Mouse (Mus musculus) heart, postnatal 0 days (tissue): ENCODE measurements around the gene Mri1. TPM values are rescaled to one million over a fixed set of nuclear protein-coding genes. Genes with fewer than 3 reads are reported as not detected.

ENCODE experiments used
- ATAC-seq: fragments of 200-750 bp; cut with Nextera tagmentation; 2 replicates; pipeline ENCODE4 v1.8.0; 2017; ENCODE audit warnings: low read depth, moderate number of reproducible peaks, moderate library complexity; ENCODE audit not compliant: insufficient read depth
- DNase-seq: peaks from one replicate; pipeline ENCODE4 v3.0.0-alpha.2; 2016; ENCODE audit warnings: low spot score
- H3K27ac ChIP-seq: fragments of 300-500 bp; sonication (generic); 2 replicates; pipeline ENCODE4 v1.5.1; 2014; ENCODE audit warnings: low read depth, mild to moderate bottlenecking
- H3K27me3 ChIP-seq: fragments of 300-500 bp; sonication (generic); 2 replicates; pipeline ENCODE4 v1.6.1; 2014; ENCODE audit warnings: low read length, mixed read lengths; ENCODE audit not compliant: control insufficient read depth, insufficient read depth
- H3K36me3 ChIP-seq: fragments of 300-500 bp; sonication (generic); replicated peaks from 2 replicates; pipeline ENCODE4 v1.6.1; 2014; ENCODE audit warnings: low read length, mixed read lengths; ENCODE audit not compliant: control insufficient read depth, insufficient read depth
- H3K4me1 ChIP-seq: fragments of 300-500 bp; sonication (generic); 2 replicates; pipeline ENCODE4 v1.6.1; 2014; ENCODE audit warnings: antibody characterized with exemption; ENCODE audit not compliant: control insufficient read depth, insufficient read depth
- H3K4me2 ChIP-seq: fragments of 300-500 bp; sonication (generic); 2 replicates; pipeline ENCODE4 v1.6.1; 2014; ENCODE audit warnings: low read depth, mild to moderate bottlenecking, low read length, moderate library complexity
- H3K4me3 ChIP-seq: fragments of 300-500 bp; sonication (generic); 2 replicates; pipeline ENCODE4 v1.5.1; 2014; ENCODE audit warnings: low read depth, low read length
- H3K9ac ChIP-seq: fragments of 300-500 bp; sonication (generic); replicated peaks from 2 replicates; pipeline ENCODE4 v1.6.1; 2014; ENCODE audit warnings: low read depth, low read length, mixed read lengths
- H3K9me3 ChIP-seq: fragments of 300-500 bp; sonication (generic); replicated peaks from 2 replicates; pipeline ENCODE4 v1.6.1; 2016; ENCODE audit warnings: low read length; ENCODE audit not compliant: control insufficient read depth
- CTCF ChIP-seq: IDR thresholded peaks from 2 replicates; pipeline ENCODE4 v1.5.1; 2016; ENCODE audit warnings: antibody characterized with exemption, control low read depth, low read depth
- EP300 ChIP-seq: IDR thresholded peaks from 2 replicates; pipeline ENCODE4 v1.6.1; 2016; ENCODE audit warnings: antibody characterized with exemption, low read depth
- WGBS: fragments of 180-500 bp; shearing (Covaris S2); extraction: QIAGEN DNeasy Blood & Tissue Kit; methylation state at CpG from one replicate; pipeline ENCODE4 v1.1.7; 2014; 5-methylcytosine and 5-hydroxymethylcytosine counted together
- polyA plus RNA-seq: library from polyadenylated mRNA; unstranded; fragments of >200 nt; fragmentation: Nextera tagmentation; extraction: Ambion mirVana; gene quantifications from 2 replicates; pipeline ENCODE4 v1.2.1, GENCODE M21; 2015
- total RNA-seq: library from RNA; depleted of rRNA; stranded (reverse); fragments of >200 nt; gene quantifications from 2 replicates; pipeline ENCODE4 v1.2.3, GENCODE M21; 2014; ENCODE audit warnings: low replicate concordance

Mri1 gene
- total and polyA plus RNA-seq, 2 experiments from 2014 or later: 25.8 to 39.2 TPM

DNA sequence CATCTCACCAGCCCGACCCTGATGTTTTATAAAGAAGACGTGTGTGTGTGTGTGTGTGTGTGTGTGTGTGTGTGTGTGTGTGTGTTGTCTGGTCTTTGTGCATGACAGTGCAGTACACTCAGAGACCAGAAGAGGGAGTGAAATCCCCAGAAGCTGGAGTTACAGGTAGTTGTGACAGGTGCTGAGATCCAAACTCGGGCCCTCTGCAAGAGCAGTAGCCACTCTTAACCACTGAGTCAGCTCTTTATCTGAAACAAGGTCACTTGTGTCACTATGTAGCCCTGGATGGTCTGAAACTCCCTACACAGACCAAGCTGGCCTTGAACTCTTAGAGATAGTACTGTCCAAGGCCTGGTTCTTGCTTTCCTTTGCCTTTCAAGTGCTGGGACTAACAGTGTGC, 50.5 kb downstream of the Mri1 start:
- no peak for ATAC-seq
- Histone ChIP-seq H3K4me3 (no peak overlapping the region), H3K9me3 (no peaks in the 10 kb centered on the region), H3K36me3 (peaks cover 58% of the 10 kb centered on the region), H3K4me2 (no peak overlapping the region), H3K27me3 (no peaks in the 10 kb centered on the region), H3K9ac (no peak overlapping the region), H3K4me1 (peaks cover 41% of the 10 kb centered on the region), H3K27ac (peak overlapping the region; percentile 76)
- TF ChIP-seq CTCF (0 out of 2 replicates have a peak, but pooled peaks have one; percentile 10), EP300 (no peak)
- 91% methylated on average over 3 of the region's 3 CpGs for WGBS
- DNase-seq: no peak

DNA sequence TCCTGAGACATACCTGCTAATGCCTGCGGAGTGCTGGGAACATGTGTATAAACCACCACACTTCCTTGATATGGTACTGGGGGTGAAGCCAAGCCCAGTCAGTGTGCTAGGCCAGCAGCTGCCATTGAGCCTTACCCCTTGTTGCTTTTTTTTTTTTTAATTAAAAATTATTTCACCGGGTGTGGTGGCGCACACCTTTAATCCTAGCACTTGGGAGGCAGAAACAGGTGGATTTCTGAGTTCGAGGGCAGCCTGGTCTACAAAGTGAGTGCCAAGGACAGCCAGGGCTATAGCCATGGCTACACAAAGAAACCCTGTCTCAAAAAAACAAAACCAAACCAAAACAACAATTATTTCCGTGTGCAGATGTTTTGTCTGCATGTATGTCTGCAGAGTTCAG, 52.1 kb downstream of the Mri1 start:
- Histone ChIP-seq H3K4me3 (no peak overlapping the region), H3K4me2 (no peak overlapping the region), H3K4me1 (peaks cover 43% of the 10 kb centered on the region), H3K9me3 (no peaks in the 10 kb centered on the region), H3K27me3 (no peaks in the 10 kb centered on the region), H3K9ac (no peak overlapping the region), H3K36me3 (peaks cover 50% of the 10 kb centered on the region), H3K27ac (peak overlapping the region; percentile 99; the same call in 1 of the 2 replicates)
- TF ChIP-seq CTCF (no peak), EP300 (no peak)
- 88% methylated on average over 5 of the region's 5 CpGs for WGBS
- no peak for ATAC-seq
- DNase-seq: no peak

DNA sequence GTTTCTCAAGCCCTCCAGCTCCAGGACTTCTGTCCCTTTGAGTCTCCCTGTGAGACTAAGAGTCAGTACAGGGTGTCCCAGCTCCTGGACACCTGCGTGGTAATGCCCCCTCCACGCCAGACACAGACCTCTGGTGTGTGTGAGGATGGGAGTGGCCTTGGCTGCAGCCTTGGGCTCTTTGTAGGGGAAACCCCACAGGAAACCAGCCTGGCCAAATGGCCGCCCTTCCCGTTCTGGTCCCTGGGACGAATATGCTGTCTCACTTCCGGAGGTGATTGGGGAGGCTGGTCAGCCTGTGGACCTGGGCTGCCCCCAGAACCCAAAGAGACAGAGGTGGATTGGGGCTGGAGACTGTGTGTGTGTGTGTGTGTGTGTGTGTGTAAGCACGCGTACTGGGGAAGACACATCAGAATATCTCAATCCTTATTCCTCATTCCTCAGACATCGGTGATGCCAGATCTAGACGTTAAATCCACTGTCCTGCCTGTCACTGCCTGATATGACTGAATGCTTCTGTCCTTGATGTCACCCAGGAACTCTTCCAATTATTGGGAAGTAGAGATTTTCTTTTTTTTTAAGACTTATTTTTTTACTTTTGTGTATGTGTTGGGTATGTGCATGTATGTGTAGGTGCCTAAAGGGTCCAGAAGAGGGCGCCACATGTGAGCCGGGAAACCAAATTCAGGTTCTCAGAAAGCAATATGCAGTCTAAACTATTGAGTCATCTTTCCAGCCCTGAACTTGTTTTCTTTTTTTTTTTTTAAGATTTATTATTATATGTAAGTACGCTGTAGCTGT, 53.0 kb downstream of the Mri1 start:
- Histone ChIP-seq H3K9me3 (no peaks in the 10 kb centered on the region), H3K36me3 (peaks cover 41% of the 10 kb centered on the region), H3K4me3 (peak overlapping the region; percentile 79), H3K4me2 (peak overlapping the region; percentile 85), H3K27ac (peak overlapping the region; percentile 99), H3K4me1 (peaks cover 45% of the 10 kb centered on the region), H3K27me3 (no peaks in the 10 kb centered on the region), H3K9ac (peak overlapping the region; percentile 90)
- peak; percentile 52 for ATAC-seq
- TF ChIP-seq EP300 (peak; percentile 96), CTCF (peak; percentile 46)
- WGBS: 37% methylated on average over 13 of the region's 13 CpGs
- DNase-seq: peak; percentile 85

DNA sequence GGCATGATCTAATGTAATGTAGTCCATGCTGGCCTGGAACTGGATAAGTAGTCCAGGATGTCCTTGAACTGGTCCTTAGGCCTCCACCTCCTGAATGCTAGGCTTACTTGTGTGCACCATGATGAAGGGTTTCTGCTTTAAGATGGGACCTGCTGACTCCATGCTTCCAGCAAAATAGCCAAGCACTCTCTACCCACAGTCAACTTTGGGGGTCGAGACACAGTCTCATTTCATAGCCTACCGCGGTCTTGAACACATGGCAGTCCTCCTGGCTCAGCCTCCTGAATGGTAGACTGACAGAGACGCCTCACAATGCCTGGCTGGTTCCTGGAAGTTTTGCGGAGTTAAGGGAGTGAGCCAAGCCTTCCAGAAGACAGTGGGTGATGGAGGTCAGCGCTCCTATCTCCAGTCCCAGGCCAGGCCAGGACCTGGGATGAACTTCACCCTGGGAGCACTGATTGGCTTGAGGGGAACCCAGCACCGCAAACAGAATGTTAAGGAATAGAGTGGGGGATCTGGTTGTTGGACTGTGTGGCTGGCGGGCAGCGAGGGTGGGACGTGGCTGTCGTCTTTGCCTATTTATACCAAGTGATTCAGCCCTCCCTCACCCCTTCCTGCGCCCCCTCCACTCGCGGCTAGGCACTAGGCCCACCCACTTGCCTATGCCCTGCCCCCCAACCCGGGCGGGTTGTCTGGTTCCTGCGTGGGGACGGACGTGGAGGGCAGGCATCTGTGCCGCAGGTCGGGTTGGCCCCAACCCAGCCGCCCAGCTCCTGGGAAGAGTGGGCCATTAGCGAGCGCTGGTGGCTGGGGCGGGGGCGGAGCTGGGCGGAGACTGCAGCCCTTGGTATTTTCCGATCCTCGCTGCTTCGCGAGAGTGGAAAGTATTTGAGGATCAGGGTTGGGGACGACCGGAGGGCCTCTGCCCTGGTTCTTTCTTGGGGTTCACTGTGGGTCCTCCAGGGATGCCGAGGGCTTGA, 53.9 kb downstream of the Mri1 start:
- Histone ChIP-seq H3K4me3 (peak overlapping the region; percentile 79), H3K27me3 (no peaks in the 10 kb centered on the region), H3K27ac (peak overlapping the region; percentile 99), H3K4me1 (peaks cover 45% of the 10 kb centered on the region), H3K4me2 (peak overlapping the region; percentile 85), H3K36me3 (peaks cover 32% of the 10 kb centered on the region), H3K9me3 (no peaks in the 10 kb centered on the region), H3K9ac (peak overlapping the region; percentile 90)
- WGBS: 3% methylated on average over 33 of the region's 34 CpGs
- TF ChIP-seq CTCF: no peak
- no peak for TF ChIP-seq EP300
- ATAC-seq: peak; percentile 66
- DNase-seq: peak; percentile 87

DNA sequence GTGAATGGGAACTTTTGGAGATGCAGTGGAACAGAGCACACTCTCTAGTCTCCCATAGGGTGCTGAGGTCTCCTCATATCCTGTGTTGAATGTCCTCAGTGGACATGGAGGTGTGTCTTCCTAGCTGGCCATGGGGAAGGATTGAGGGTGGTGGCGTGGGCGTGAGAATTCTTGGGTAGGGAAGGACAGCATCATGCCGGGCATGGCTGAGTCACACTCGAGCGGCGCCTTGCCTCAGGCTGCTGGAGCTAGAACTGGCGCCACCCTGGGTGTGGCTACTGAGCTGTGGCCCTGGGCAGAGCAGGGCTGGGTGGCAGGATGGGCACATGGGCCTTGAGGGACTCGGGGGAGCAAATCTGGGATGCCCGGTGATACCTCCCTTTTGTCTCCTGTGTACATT, 54.7 kb downstream of the Mri1 start:
- peak overlapping the region; percentile 85 for H3K4me2 ChIP-seq
- no peak for ATAC-seq
- TF ChIP-seq EP300 (peak; percentile 30; the same call in 1 of the 2 replicates), CTCF (no peak)
- H3K4me3 ChIP-seq: peak overlapping the region; percentile 79
- H3K4me1 ChIP-seq: peaks cover 45% of the 10 kb centered on the region
- H3K9ac ChIP-seq: peak overlapping the region; percentile 90
- peaks cover 26% of the 10 kb centered on the region for H3K36me3 ChIP-seq
- no peaks in the 10 kb centered on the region for H3K9me3 ChIP-seq
- DNase-seq: no peak
- peak overlapping the region; percentile 99 for H3K27ac ChIP-seq
- H3K27me3 ChIP-seq: no peaks in the 10 kb centered on the region
- WGBS: 43% methylated on average over 9 of the region's 9 CpGs
